Mouse (Mus musculus) CH12.LX (cell line): ENCODE data around the gene Dppa1. TPM values are rescaled to one million over a fixed set of nuclear protein-coding genes. Genes with fewer than 3 reads are reported as not detected.

ENCODE experiments used
- DNase-seq: peaks from one replicate; pipeline ENCODE4 v3.0.0-alpha.2; 2013; ENCODE audit errors: extremely low read depth
- H3K27ac ChIP-seq: 2 replicates; pipeline ENCODE4 v1.5.1; 2012; ENCODE audit warnings: low read depth, mild to moderate bottlenecking, control low read depth, moderate library complexity; ENCODE audit not compliant: insufficient read depth
- H3K27me3 ChIP-seq: replicated peaks from 2 replicates; pipeline ENCODE3; 2012; ENCODE audit warnings: inconsistent platforms
- H3K36me3 ChIP-seq, 2 experiments: replicated peaks in 1 of 2; 2 replicates each; pipeline versions ENCODE3 to v1.6.1; 2012; ENCODE audit warnings: inconsistent platforms in 1 of 2, low read length in 1 of 2, mild to moderate bottlenecking in 1 of 2, mixed read lengths in 1 of 2, moderate library complexity in 1 of 2; ENCODE audit not compliant: control insufficient read depth in 1 of 2, insufficient read depth in 1 of 2
- H3K4me1 ChIP-seq, 2 experiments: 2 replicates each; pipeline ENCODE4 v1.6.1; 2012; ENCODE audit warnings: inconsistent platforms in 1 of 2, moderate library complexity in 1 of 2; ENCODE audit not compliant: insufficient read depth in 2 of 2, control insufficient read depth in 1 of 2
- H3K4me2 ChIP-seq: 2 replicates; pipeline ENCODE4 v1.6.1; 2012; ENCODE audit warnings: low read depth, mild to moderate bottlenecking, control low read depth; ENCODE audit not compliant: poor library complexity, insufficient read depth, severe bottlenecking
- H3K4me3 ChIP-seq, 3 experiments: fragments of 150-350 bp in 1 of 3; sonication (generic) in 1 of 3; replicated peaks in 1 of 3; 2 replicates each; pipeline versions ENCODE3 to v1.5.1; 2011 to 2012; ENCODE audit warnings: low read depth in 2 of 3, low read length in 2 of 3, mild to moderate bottlenecking in 2 of 3, moderate library complexity in 2 of 3, control low read depth in 1 of 3, improper control_type of control experiment in 1 of 3, inconsistent platforms in 1 of 3, mixed read lengths in 1 of 3; ENCODE audit not compliant: poor library complexity in 1 of 3
- H3K79me2 ChIP-seq: replicated peaks from 2 replicates; pipeline ENCODE4 v1.6.1; 2012; ENCODE audit warnings: mild to moderate bottlenecking, moderate library complexity; ENCODE audit not compliant: control insufficient read depth, poor library complexity, insufficient read depth, severe bottlenecking; ENCODE audit errors: extremely low read depth
- H3K9ac ChIP-seq: 2 replicates; pipeline ENCODE4 v1.6.1; 2012; ENCODE audit warnings: low read depth, mild to moderate bottlenecking, control low read depth, moderate library complexity; ENCODE audit not compliant: insufficient read depth
- H3K9me3 ChIP-seq: replicated peaks from 2 replicates; pipeline ENCODE3; 2012; ENCODE audit warnings: low read length, inconsistent platforms, mixed read lengths
- CHD1 ChIP-seq: IDR thresholded peaks from 2 replicates; pipeline ENCODE4 v1.6.1; 2012; ENCODE audit warnings: low read depth, low read length, improper control_type of control experiment, inconsistent platforms
- CHD2 ChIP-seq: IDR thresholded peaks from 2 replicates; pipeline ENCODE4 v1.6.1; 2011; ENCODE audit warnings: low read length, improper control_type of control experiment
- CTCF ChIP-seq, 2 experiments: IDR thresholded peaks in 1 of 2; conservative IDR thresholded peaks in 1 of 2; 2 replicates each; pipeline ENCODE4 v1.5.1; 2011 to 2012; ENCODE audit warnings: low read depth in 2 of 2, low read length in 2 of 2, improper control_type of control experiment in 1 of 2, inconsistent platforms in 1 of 2, mild to moderate bottlenecking in 1 of 2, moderate library complexity in 1 of 2
- E2F4 ChIP-seq: IDR thresholded peaks from 2 replicates; pipeline ENCODE4 v1.6.1; 2011; ENCODE audit warnings: low read depth, low read length, improper control_type of control experiment; ENCODE audit not compliant: insufficient replicate concordance
- ELF1 ChIP-seq: IDR thresholded peaks from 2 replicates; pipeline ENCODE4 v1.6.1; 2014; ENCODE audit warnings: low read depth, mild to moderate bottlenecking, inconsistent platforms, low read length, improper control_type of control experiment
- ETS1 ChIP-seq: conservative IDR thresholded peaks from 2 replicates; pipeline ENCODE4 v1.6.1; 2012; ENCODE audit warnings: low read depth, mild to moderate bottlenecking, inconsistent platforms, low read length, improper control_type of control experiment, moderate library complexity
- GABPA ChIP-seq: IDR thresholded peaks from 2 replicates; pipeline ENCODE4 v1.6.1; 2012; ENCODE audit warnings: low read depth, low read length, improper control_type of control experiment, inconsistent platforms; ENCODE audit not compliant: insufficient replicate concordance
- IRF4 ChIP-seq: IDR thresholded peaks from 2 replicates; pipeline ENCODE4 v1.6.1; 2014; ENCODE audit warnings: low read depth, mild to moderate bottlenecking, inconsistent platforms, low read length, improper control_type of control experiment
- JUN ChIP-seq: IDR thresholded peaks from 2 replicates; pipeline ENCODE4 v1.6.1; 2011; ENCODE audit warnings: low read depth, mild to moderate bottlenecking, low read length, improper control_type of control experiment, moderate library complexity; ENCODE audit not compliant: insufficient read depth
- KAT2A ChIP-seq: IDR thresholded peaks from 2 replicates; pipeline ENCODE4 v1.6.1; 2012; ENCODE audit warnings: low read length, improper control_type of control experiment, inconsistent platforms; ENCODE audit not compliant: insufficient replicate concordance
- MAFK ChIP-seq: IDR thresholded peaks from 2 replicates; pipeline ENCODE4 v1.6.1; 2011; ENCODE audit warnings: low read length, improper control_type of control experiment; ENCODE audit not compliant: insufficient replicate concordance
- MAZ ChIP-seq: IDR thresholded peaks from 2 replicates; pipeline ENCODE4 v1.6.1; 2012; ENCODE audit warnings: low read depth, mild to moderate bottlenecking, inconsistent platforms, low read length, improper control_type of control experiment, moderate library complexity
- MEF2A ChIP-seq: IDR thresholded peaks from 2 replicates; pipeline ENCODE4 v1.6.1; 2014; ENCODE audit warnings: low read depth, mild to moderate bottlenecking, inconsistent platforms, low read length, improper control_type of control experiment, borderline replicate concordance
- MXI1 ChIP-seq: IDR thresholded peaks from 2 replicates; pipeline ENCODE4 v1.6.1; 2011; ENCODE audit warnings: mild to moderate bottlenecking, low read depth, low read length, improper control_type of control experiment
- MYC ChIP-seq: IDR thresholded peaks from 2 replicates; pipeline ENCODE4 v1.6.1; 2011; ENCODE audit warnings: low read depth, mild to moderate bottlenecking, improper control_type of control experiment, low read length
- NRF1 ChIP-seq: IDR thresholded peaks from 2 replicates; pipeline ENCODE4 v1.6.1; 2014; ENCODE audit warnings: low read depth, mild to moderate bottlenecking, inconsistent platforms, low read length, improper control_type of control experiment, moderate library complexity
- POLR2AphosphoS2 ChIP-seq: IDR thresholded peaks from 2 replicates; pipeline ENCODE4 v1.6.1; 2011; ENCODE audit warnings: low read depth, low read length, improper control_type of control experiment
- RAD21 ChIP-seq: IDR thresholded peaks from 2 replicates; pipeline ENCODE4 v1.6.1; 2011; ENCODE audit warnings: low read depth, mild to moderate bottlenecking, low read length, improper control_type of control experiment, moderate library complexity
- SMC3 ChIP-seq: IDR thresholded peaks from 2 replicates; pipeline ENCODE4 v1.6.1; 2011; ENCODE audit warnings: low read depth, low read length, improper control_type of control experiment
- UBTF ChIP-seq: IDR thresholded peaks from 2 replicates; pipeline ENCODE4 v1.6.1; 2012; ENCODE audit warnings: low read depth, mild to moderate bottlenecking, inconsistent platforms, low read length, improper control_type of control experiment, moderate library complexity
- USF2 ChIP-seq: conservative IDR thresholded peaks from 2 replicates; pipeline ENCODE4 v1.6.1; 2011; ENCODE audit warnings: low read depth, low read length, improper control_type of control experiment
- ZC3H11A ChIP-seq: IDR thresholded peaks from 2 replicates; pipeline ENCODE4 v1.6.1; 2012; ENCODE audit warnings: low read depth, mild to moderate bottlenecking, inconsistent platforms, low read length, improper control_type of control experiment
- dilution Hi-C: fragments of 300-500 bp; cut with MboI; formaldehyde crosslinking; loops from 2 replicates; pipeline ENCODE4 v1.14.3; 2020; ENCODE audit warnings: low sequenced_read_pairs; ENCODE audit not compliant: extremely low pct_unique_long_range_greater_than_20kb, extremely low pct_ligation_motif_present
- in situ Hi-C: fragments of 300-500 bp; cut with MboI; formaldehyde crosslinking; loops from 3 replicates; pipeline ENCODE4 v1.14.3; 2019; ENCODE audit warnings: low sequenced_read_pairs, low pct_ligation_motif_present, low pct_unique_long_range_greater_than_20kb, mixed read lengths
- polyA plus RNA-seq: library from polyadenylated mRNA; unstranded; fragments of >175 nt; gene quantifications from 2 replicates; pipeline ENCODE4 v1.2.1, GENCODE M21; 2012; ENCODE audit warnings: low read depth; ENCODE audit not compliant: insufficient read length
- total RNA-seq, 2 experiments: library from RNA; depleted of rRNA; stranded (reverse); fragments of 300-350 nt in 1 of 2; fragments of >200 nt in 1 of 2; gene quantifications; 2 replicates each; pipeline ENCODE4 v1.2.3; 2012 to 2014

Dppa1 gene
- total and polyA plus RNA-seq, 3 experiments, result not detected

DNA sequence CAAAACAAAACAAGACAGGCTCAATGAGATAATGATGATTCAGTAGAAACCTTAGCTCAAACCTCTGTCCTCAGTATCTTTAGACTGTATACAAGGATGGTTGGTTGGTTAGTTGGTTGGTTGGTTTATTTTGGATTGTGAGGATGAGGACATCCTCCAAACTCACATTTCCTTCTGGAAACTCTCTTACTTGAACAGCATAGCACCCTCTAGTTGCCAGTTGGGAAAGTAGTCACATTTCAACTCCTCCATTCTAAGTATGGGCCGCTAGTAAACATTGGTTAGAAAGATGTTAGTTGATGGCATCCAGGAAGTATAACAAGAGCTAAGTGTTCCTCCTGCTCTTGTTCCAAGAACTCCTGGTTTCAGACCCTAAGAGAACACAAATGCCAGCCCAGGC lies 60.0 kb downstream of the Dppa1 start:
- no peak overlapping the region for H3K27ac ChIP-seq
- peak in 1 of 2 experiments; percentile 65; a peak in 2 of 4 replicates for TF ChIP-seq CTCF (conservative IDR thresholded peaks at IDR 0.05 in 1 of 2, IDR thresholded peaks at IDR 0.05 in 1 of 2; ENCODE audit: low read depth in 2 of 2, low read length in 2 of 2)
- TF ChIP-seq KAT2A, result no peak
- TF ChIP-seq SMC3, result peak; percentile 49
- no peak for TF ChIP-seq MAFK
- TF ChIP-seq RAD21, result peak; percentile 46
- dilution Hi-C loops (no loop called here), in situ Hi-C loops (no loop called here)
- H3K4me2 ChIP-seq, result no peak overlapping the region
- no peaks in the 10 kb centered on the region for H3K79me2 ChIP-seq
- peaks cover 0 to 10% of the 10 kb centered on the region in 2 experiments; a peak in 1 of 4 replicates for H3K4me1 ChIP-seq
- no peak overlapping the region for H3K4me3 ChIP-seq
- H3K9ac ChIP-seq, result no peak overlapping the region
- H3K27me3 ChIP-seq, result no peaks in the 10 kb centered on the region
- H3K36me3 ChIP-seq, result no peaks in the 10 kb centered on the region
- H3K9me3 ChIP-seq, result no peaks in the 10 kb centered on the region
- DNase-seq, result peak; percentile 24

DNA sequence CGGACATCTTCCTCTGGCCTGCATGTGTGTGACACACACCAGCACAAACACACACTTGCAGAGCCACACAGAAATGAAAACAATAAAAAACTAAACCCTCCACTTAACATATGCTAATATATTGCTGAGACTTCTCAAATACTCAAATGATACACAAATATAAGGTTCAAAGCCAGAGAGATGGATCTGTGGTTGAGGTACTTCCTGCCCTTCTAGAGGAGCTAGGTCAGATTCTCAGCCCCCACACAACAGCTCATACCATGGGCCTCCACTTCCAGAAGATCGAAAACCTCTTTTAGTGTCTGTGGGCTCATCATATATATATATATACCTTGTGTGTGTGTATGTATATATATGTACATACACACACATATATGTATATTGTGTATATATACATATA lies 63.1 kb downstream of the Dppa1 start:
- H3K4me1 ChIP-seq, result peaks cover 0 to 10% of the 10 kb centered on the region in 2 experiments; a peak in 1 of 4 replicates
- no peak for DNase-seq
- no peaks in the 10 kb centered on the region for H3K36me3 ChIP-seq
- H3K27me3 ChIP-seq, result no peaks in the 10 kb centered on the region
- dilution Hi-C loops (no loop called here), in situ Hi-C loops (no loop called here)
- H3K27ac ChIP-seq, result no peak overlapping the region
- TF ChIP-seq UBTF (no peak), IRF4 (no peak), ETS1 (no peak), MYC (no peak), MXI1 (no peak), ZC3H11A (no peak), GABPA (no peak), USF2 (no peak), JUN (no peak)
- H3K4me2 ChIP-seq, result no peak overlapping the region
- no peak overlapping the region for H3K9ac ChIP-seq
- H3K4me3 ChIP-seq, result no peak overlapping the region
- no peaks in the 10 kb centered on the region for H3K9me3 ChIP-seq
- H3K79me2 ChIP-seq, result no peaks in the 10 kb centered on the region

DNA sequence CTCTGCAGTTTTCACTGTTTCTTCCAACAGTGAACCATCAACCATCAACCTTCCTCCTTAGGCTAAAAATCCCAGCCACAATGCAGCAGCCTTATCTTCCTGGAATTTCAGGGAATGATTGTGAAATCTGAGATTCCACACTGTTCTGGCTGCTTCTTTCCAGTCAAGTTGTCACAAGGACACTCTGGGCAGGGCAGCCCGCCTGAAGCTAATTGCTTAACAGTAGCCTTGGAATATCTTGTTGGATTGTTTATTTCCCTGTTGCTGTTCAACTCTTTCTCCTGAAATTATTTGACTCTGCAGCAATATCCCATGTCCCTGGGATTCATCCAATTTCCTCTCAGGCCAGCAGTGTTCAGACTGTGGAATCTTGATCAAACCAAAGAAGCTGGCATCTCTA lies 64.4 kb downstream of the Dppa1 start:
- TF ChIP-seq MAZ, result no peak
- no peak for TF ChIP-seq IRF4
- TF ChIP-seq POLR2AphosphoS2, result no peak
- TF ChIP-seq CHD1, result no peak
- no peak for TF ChIP-seq MYC
- TF ChIP-seq GABPA, result no peak
- no peak for TF ChIP-seq NRF1
- no peak for TF ChIP-seq MEF2A
- no peak for TF ChIP-seq ELF1
- TF ChIP-seq MXI1, result no peak
- TF ChIP-seq E2F4, result no peak
- no peak for TF ChIP-seq CTCF (conservative IDR thresholded peaks at IDR 0.05 in 1 of 2, IDR thresholded peaks at IDR 0.05 in 1 of 2; ENCODE audit: low read depth in 2 of 2, low read length in 2 of 2)
- TF ChIP-seq CHD2, result no peak
- no peaks in the 10 kb centered on the region for H3K9me3 ChIP-seq
- no peaks in the 10 kb centered on the region for H3K79me2 ChIP-seq
- H3K27ac ChIP-seq, result no peak overlapping the region
- H3K9ac ChIP-seq, result no peak overlapping the region
- no peaks in the 10 kb centered on the region for H3K36me3 ChIP-seq
- H3K4me2 ChIP-seq, result no peak overlapping the region
- dilution Hi-C loops (no loop called here), in situ Hi-C loops (no loop called here)
- H3K27me3 ChIP-seq, result no peaks in the 10 kb centered on the region
- no peak for DNase-seq
- H3K4me3 ChIP-seq, result no peak overlapping the region
- peaks cover 0 to 10% of the 10 kb centered on the region in 2 experiments; a peak in 1 of 4 replicates for H3K4me1 ChIP-seq
